8 mouse cellular contexts compared by ENCODE assay signal in genomic region chr9:88439238-88439600, GRCm38 (mm10). TPM values are rescaled to one million over a fixed set of nuclear protein-coding genes. Genes with fewer than 3 reads are reported as not detected.
DNase-seq lines count a peak whose midpoint lies in the region; ATAC-seq and TF ChIP-seq lines count a peak whose summit lies in the region.

No protein-coding gene starts in this region.

- peak overlapping the region; percentile 57 for H3K4me2 ChIP-seq in midbrain, embryonic 16.5 days (ENCODE audit: low read length)

- H3K9ac ChIP-seq in midbrain, embryonic 16.5 days (ENCODE audit: low read depth, low read length) = peak overlapping the region; percentile 89

- no peak for TF ChIP-seq CTCF in layer of hippocampus, adult 2 months (conservative IDR thresholded peaks at IDR 0.05)
- no peak for TF ChIP-seq CTCF in cortical plate, adult 2 months (IDR thresholded peaks at IDR 0.05; ENCODE audit: extremely low read depth, insufficient read depth, low read length)

- no peaks in the 10 kb centered on the region for H3K9me3 ChIP-seq in midbrain, embryonic 16.5 days (replicated peaks; ENCODE audit: control insufficient read depth, low read length, poor library complexity, severe bottlenecking)

- DNase-seq in layer of hippocampus, adult 2 months (ENCODE audit: low spot score in 2 of 2) = no peak
- no peak for DNase-seq in layer of hippocampus, adult 18-20 months (ENCODE audit: low spot score in 2 of 2)
- DNase-seq in hindlimb bud, embryonic 11.5 days (ENCODE audit: extremely low spot score, low read depth, low spot score) = peak; percentile 31
- no peak for DNase-seq in right cerebral cortex, adult 18-20 months
- no peak for DNase-seq in thymus, postnatal 36 days
- no peak for DNase-seq in cerebellum, adult 18-20 months

- ATAC-seq in midbrain, embryonic 16.5 days = no peak; the same call in 1 of the 2 replicates

- WGBS in midbrain, embryonic 16.5 days = under 1% methylated on average over 17 of the region's 17 CpGs

- peak overlapping the region; percentile 75 for H3K4me3 ChIP-seq in layer of hippocampus, adult 2 months
- H3K4me3 ChIP-seq in cortical plate, adult 2 months (ENCODE audit: insufficient read depth, low read length) = peak overlapping the region; percentile 85
- H3K4me3 ChIP-seq in midbrain, embryonic 16.5 days (ENCODE audit: low read depth, low read length) = peak overlapping the region; percentile 89

- no peaks in the 10 kb centered on the region for H3K36me3 ChIP-seq in midbrain, embryonic 16.5 days (ENCODE audit: control insufficient read depth, insufficient read depth, low read length)

- TF ChIP-seq POLR2A in cortical plate, adult 2 months (IDR thresholded peaks at IDR 0.05; ENCODE audit: extremely low read depth, insufficient read depth, low read length) = no peak

- H3K27me3 ChIP-seq in midbrain, embryonic 16.5 days (ENCODE audit: control insufficient read depth, insufficient read depth, low read depth, low read length) = no peaks in the 10 kb centered on the region

- H3K27ac ChIP-seq in layer of hippocampus, adult 2 months = peak overlapping the region; percentile 96
- peak overlapping the region; percentile 38; the same call in 1 of the 2 replicates for H3K27ac ChIP-seq in cortical plate, adult 2 months (ENCODE audit: insufficient read depth, low read length)
- H3K27ac ChIP-seq in midbrain, embryonic 16.5 days (ENCODE audit: low read length) = peak overlapping the region; percentile 94

- peaks cover 7% of the 10 kb centered on the region for H3K4me1 ChIP-seq in cortical plate, adult 2 months (ENCODE audit: control insufficient read depth, insufficient read depth, low read length)
- peaks cover 21% of the 10 kb centered on the region for H3K4me1 ChIP-seq in midbrain, embryonic 16.5 days (ENCODE audit: control insufficient read depth, insufficient read depth, low read length)

RNA-seq across cellular contexts. Expression of gene Snx14, which starts 0.5 kb away (rescaled TPM):
- 10 to 100 TPM; 47.9 to 48.3 TPM for total RNA-seq in layer of hippocampus, adult 2 months (2021)
- 10 to 100 TPM; 44.1 to 49.5 TPM for total RNA-seq in layer of hippocampus, adult 18-20 months (2021)
- 46.4 and 47.2 TPM in 2 replicates for polyA plus RNA-seq in cortical plate, adult 2 months (2012; rRNA removed)
- polyA plus RNA-seq in midbrain, embryonic 16.5 days (2015; fragmentation: Nextera tagmentation; extraction: Ambion mirVana) = 42.5 and 43.4 TPM in 2 replicates

RNA-seq across cellular contexts. Expression of gene Gm20537, which starts 17.2 kb away (rescaled TPM):
- not detected for total RNA-seq in layer of hippocampus, adult 2 months (2021)
- not detected for total RNA-seq in layer of hippocampus, adult 18-20 months (2021)
- polyA plus RNA-seq in cortical plate, adult 2 months (2012; rRNA removed) = 0.21 and 1.2 TPM in 2 replicates
- polyA plus RNA-seq in midbrain, embryonic 16.5 days (2015; fragmentation: Nextera tagmentation; extraction: Ambion mirVana) = 0.35 and 0.66 TPM in 2 replicates

RNA-seq across cellular contexts. Expression of gene Syncrip, which starts 43.2 kb away (rescaled TPM):
- total RNA-seq in layer of hippocampus, adult 2 months (2021) = 10 to 100 TPM; 62.7 to 64.7 TPM
- total RNA-seq in layer of hippocampus, adult 18-20 months (2021) = 10 to 100 TPM; 58.9 to 60.3 TPM
- polyA plus RNA-seq in cortical plate, adult 2 months (2012; rRNA removed) = 22.9 and 23.9 TPM in 2 replicates
- 75.2 and 87.6 TPM in 2 replicates for polyA plus RNA-seq in midbrain, embryonic 16.5 days (2015; fragmentation: Nextera tagmentation; extraction: Ambion mirVana)

Comparison
In these comparisons a context has a peak if more than half of its experiments do, and no peak if none do; other contexts are left out.
1. H3K27ac ChIP-seq: peak in every context shown above with its lines; median percentile 96 in layer of hippocampus, adult 2 months; 94 in midbrain, embryonic 16.5 days; 38 in cortical plate, adult 2 months.